Mouse (Mus musculus) thymus, adult 18-20 months (tissue): ENCODE data around the gene 0610010F05Rik.
"Not testable (repeated sequence)": the region's sequence is repeated elsewhere in the genome, so short reads cannot be mapped to it uniquely, and the experiment has no call there.

Source experiments
- DNase-seq, 2 experiments: peaks; one replicate each; pipeline ENCODE4 v3.0.0; 2022; ENCODE audit warnings: mixed read lengths in 2 of 2

0610010F05Rik gene

GRCm38 (mm10) chr11:23632945-23633878 is at the start of gene 0610010F05Rik:
TSS of gene 0610010F05Rik (minus strand) at chr11:23633639.
- peak; percentile 52 to 64 for DNase-seq

- no peak for DNase-seq
Measured at GRCm38 (mm10) chr11:23682561-23682960, 49.1 kb upstream of the 0610010F05Rik start.

GRCm38 (mm10) chr11:23680435-23680950 is 47.1 kb upstream of the 0610010F05Rik start:
- no peak for DNase-seq

GRCm38 (mm10) chr11:23679044-23679642 is 45.7 kb upstream of the 0610010F05Rik start:
- peak in 1 of 2 experiments; percentile 21 for DNase-seq

GRCm38 (mm10) chr11:23676100-23676499 is 42.7 kb upstream of the 0610010F05Rik start:
- no peak for DNase-seq

DNA sequence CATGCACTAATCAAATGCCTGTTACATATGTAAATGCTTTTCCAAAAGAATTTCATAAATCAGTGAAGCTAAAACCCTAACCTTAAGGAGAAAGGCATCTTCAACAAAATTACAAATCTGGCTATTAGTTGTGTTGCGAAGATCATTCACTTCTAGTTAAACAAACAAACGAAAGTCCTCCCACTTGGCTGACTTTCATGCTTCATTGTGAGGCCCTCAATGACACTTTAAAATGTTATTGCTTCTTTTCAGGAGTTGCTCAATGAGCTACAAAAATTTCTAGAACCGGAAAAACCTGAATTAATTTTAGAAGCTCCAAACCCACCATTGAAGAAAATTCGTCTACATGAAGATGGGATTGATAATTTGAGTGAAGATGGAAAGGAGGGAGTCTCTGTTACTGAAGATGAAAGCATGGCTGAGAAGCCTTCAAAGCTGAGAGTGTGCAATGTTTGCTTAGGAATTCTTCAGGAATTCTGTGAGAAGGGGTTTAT is 38.9 kb upstream of the 0610010F05Rik start:
- DNase-seq: no peak

GRCm38 (mm10) chr11:23667128-23667527 is 33.7 kb upstream of the 0610010F05Rik start:
- peak in 1 of 2 experiments; percentile 14 for DNase-seq

DNA sequence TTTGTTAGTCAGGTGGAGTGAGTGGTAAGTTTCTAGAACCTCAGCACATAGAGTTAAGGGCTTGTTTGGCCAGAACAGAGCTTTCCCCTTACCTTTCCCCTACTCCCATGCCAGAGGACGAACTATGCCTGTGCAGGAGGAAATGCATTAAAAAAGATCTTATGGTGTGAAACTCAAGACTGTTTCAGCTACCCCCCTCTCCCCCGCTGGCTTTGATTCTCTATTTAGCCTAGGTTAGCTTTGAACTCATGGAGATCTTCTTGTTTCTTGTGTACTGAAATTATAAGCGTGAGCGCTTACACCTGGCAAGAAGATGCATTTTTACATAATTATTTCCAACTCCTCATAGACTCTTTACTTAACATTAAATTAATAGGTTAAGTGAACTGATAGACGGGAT is 33.1 kb upstream of the 0610010F05Rik start:
- DNase-seq: no peak

- DNase-seq: peak; percentile 86 to 91
Measured at GRCm38 (mm10) chr11:23665798-23666501, 32.5 kb upstream of the 0610010F05Rik start, which contains the start of gene Pex13. TSS of gene Pex13 (minus strand) at chr11:23665959.

GRCm38 (mm10) chr11:23665311-23665786 is 31.9 kb upstream of the 0610010F05Rik start, which contains the start of gene Pus10:
TSS of gene Pus10 (plus strand) at chr11:23665674.
- DNase-seq: no peak

DNA sequence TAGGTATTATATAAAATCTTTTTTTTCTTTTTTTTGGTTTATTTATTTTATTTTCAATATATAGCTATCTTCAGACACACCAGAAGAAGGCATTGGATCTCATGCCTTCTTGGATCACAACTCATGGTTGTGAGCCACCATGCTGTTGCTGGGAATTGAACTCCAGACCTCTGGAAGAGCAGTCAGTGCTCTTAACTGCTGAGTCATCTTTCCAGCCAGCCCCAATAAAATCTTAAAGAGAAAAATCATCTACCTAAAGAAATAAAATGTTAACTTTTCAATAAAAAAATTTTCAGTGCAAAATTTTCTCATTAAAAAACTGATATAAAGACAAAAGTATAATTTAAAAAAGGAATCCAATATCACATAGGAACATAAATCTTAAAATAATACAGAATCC is 30.8 kb upstream of the 0610010F05Rik start:
- DNase-seq: no peak

DNA sequence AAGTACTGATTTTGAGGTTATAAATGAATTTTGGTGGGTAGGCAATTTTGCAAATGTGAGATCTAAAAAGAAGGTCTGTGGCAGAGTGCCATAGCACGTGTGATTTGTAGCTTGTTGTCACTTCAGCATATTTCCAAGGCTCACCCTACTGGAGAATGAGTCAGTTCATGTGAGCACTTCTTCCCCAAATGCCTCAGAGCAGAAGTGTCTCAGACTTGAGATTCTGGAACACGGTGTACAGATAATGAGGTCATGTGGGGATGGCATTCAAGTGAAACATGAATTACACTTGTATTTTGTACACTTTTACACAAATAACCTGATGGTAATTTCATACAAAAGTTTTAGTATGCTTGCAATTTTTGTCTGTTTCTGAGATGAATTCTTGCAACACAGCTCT is 24.4 kb upstream of the 0610010F05Rik start:
- DNase-seq: no peak

GRCm38 (mm10) chr11:23653666-23654065 is 20.2 kb upstream of the 0610010F05Rik start:
- DNase-seq: no peak

- no peak for DNase-seq
Measured at GRCm38 (mm10) chr11:23647835-23648234, 14.4 kb upstream of the 0610010F05Rik start.

GRCm38 (mm10) chr11:23647431-23647830 is 14.0 kb upstream of the 0610010F05Rik start:
- no peak for DNase-seq

DNA sequence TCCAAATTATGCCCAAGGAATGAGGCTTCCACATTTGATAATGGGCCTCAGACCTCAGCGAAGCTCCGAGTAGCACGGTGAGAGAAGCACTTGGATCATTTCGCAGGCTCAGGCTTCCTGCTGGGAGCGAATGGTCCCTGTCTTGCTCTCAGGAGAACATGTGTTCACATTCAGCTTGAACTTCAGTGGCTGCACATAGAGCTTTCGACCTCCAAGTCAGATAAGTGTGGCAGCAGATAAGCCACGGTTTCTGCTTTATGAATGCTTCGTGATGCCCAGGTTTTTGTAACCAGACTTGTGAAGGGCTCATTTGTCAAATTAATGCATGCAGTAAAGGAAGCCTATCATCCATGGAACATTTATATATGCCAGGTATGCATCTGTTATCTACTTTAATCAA is 1.1 kb upstream of the 0610010F05Rik start:
- no peak for DNase-seq

GRCm38 (mm10) chr11:23633879-23634215 is 408 bp upstream of the 0610010F05Rik start:
- DNase-seq: no peak

GRCm38 (mm10) chr11:23630664-23631063 is 2.8 kb downstream of the 0610010F05Rik start:
- DNase-seq: no peak

DNA sequence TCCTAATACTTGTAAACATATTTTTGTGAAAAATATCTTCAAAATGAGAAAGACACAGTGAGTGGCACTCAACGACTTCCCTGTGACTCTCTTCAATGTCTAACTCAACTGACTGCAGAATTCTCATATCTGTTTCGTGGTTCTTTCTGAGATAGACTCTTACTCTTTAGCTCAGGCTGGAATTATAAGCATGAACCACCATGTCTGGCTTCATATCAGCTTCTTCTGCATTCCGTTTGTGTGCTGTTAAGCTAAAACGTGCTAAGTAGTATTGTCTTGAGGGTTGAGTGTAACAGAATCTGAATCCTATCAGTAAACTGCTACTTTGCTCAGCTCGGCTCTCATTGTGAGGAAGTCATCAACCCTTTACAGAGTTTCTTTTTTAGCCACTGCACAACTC is 14.4 kb downstream of the 0610010F05Rik start:
- DNase-seq: no peak

DNA sequence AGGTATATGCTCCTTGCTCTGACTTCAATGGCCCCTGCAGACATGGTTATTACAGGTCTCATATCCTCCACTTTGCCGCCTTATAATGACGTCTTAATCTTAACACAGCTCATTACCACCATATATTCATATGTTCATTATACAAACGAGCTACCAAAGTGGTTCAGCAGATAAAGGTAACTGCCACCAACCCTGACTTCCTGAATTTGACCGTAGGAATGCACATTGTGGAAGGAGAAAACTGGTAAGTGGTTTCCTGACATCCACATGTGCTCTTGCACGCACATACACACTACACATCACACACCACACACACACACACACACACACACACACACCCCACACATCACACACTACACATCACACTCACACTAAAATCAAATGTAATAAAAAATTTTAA is 18.9 kb downstream of the 0610010F05Rik start:
- no peak for DNase-seq

GRCm38 (mm10) chr11:23607291-23607690 is 26.1 kb downstream of the 0610010F05Rik start:
- not testable (repeated sequence) for DNase-seq

DNA sequence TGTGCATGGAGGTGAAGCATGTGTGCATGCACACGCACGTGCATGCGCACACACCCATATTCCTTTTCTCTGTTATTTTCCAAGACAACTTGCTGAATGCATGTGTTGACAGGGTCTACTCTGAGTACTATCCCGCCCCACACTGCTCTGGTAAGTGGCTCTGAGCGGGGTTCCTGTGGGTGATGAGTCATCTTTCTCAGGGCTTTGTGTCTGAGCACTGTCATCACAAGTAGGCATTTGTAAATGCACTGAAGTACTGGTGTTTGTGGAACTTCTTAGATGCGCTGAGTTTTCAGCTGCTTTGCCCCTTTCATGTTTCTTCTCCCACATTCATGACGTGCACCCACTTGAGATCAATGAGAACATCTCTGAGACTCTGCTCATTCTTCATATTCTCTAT is 63.3 kb downstream of the 0610010F05Rik start:
- DNase-seq: peak in 1 of 2 experiments; percentile 7

DNA sequence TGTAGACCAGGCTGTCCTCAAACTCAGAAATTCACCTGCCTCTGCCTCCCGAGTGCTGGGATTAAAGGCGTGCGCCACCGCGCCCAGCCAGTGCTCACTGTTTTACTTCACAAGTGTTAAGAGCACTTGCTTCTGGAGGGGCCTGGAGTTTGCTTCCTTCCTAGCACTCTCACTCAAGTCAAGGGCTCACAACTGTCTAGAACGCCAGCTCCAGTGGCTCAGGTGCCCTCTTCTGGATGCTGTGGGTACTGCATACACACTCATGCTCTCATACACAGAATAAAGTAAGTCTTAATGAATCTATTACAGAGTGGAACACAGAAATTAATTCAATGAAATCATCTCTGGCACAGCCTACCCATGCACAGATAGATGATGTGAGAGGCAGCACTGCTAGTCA is 67.7 kb downstream of the 0610010F05Rik start:
- DNase-seq: peak; percentile 23 to 33
